Mouse (Mus musculus) layer of hippocampus, adult 8-10 months (tissue): ENCODE data around the gene Tigar. TPM values are rescaled to one million over a fixed set of nuclear protein-coding genes. Genes with fewer than 3 reads are reported as not detected.

Experiments
- DNase-seq, 2 experiments: peaks; one replicate each; pipeline ENCODE4 v3.0.0; 2022; ENCODE audit warnings: low spot score in 2 of 2
- total RNA-seq, 4 experiments: library from RNA; stranded (reverse); gene quantifications; 2 replicates each; pipeline ENCODE4 v1.2.4; 2022

Gene Tigar
- total RNA-seq = 10 to 100 TPM; 24.8 to 31.6 (median 26.7) TPM

DNA sequence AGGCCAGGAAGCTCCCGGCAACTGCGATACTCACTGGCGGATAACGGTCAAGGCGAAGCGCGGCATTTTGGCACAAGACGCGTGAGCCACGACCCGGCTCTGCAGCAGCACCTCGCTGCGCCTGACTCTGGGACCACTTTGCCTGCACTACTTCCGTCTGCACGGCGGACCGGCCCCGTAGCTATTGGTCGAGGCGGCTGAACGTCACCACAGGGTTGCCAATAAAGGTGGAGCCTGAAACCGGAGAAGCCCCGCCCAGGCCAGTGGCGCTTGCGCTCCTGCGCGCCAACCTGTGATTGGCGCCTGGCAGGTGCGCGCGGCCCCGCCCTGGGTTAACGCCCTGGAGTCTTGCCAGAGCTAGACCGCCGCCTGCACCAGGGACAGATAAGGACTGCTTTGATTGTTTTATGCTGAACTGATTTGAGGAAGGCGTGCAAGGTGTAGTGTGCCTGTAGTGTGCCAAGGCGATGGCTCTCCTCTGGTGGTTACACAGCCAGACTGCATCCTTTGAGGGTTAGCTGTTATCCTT is at the start of gene Tigar:
Gene Tigar (minus strand): TSS at position 156 of the 529 bp plus-strand sequence.
- DNase-seq = peak; percentile 92 to 95

DNA sequence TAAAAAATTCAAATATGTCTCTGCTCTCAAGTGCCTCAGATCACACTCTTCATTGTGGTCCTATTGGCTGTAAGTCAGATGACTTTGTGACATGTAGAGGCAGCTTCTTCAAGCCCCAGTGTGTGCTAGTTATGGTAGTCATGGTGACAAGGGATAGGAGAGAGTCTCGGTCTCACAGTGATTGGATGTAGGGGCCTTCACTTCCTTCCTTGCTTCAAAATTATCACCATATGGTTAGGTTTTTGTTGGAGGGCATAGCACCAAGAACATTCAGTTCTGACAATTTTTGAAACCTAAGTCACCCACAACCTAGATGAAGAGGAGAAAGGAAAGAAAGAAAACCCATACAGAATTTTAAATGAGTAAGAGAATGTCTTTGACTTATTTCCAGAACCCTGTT is 48.0 kb upstream of the Tigar start:
- DNase-seq = no peak

DNA sequence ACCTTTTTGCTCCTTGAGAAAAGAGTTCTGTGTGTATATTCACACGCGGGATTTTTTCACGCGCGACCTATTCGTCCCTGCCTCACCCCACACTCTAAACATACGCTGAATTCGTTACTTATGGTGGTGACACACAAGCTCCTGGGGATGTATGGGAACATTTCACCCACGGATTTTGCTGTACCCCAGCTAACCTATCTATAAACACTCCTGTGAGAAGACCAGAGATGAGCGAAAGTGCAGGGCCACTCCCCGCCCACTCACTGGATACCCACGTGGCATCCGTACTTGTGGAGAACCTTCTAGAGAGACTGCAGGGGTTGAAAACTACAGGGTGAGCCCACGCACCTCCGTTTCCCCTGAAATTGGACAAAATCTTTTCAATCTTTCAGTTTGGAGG is 46.1 kb upstream of the Tigar start:
- no peak for DNase-seq

DNA sequence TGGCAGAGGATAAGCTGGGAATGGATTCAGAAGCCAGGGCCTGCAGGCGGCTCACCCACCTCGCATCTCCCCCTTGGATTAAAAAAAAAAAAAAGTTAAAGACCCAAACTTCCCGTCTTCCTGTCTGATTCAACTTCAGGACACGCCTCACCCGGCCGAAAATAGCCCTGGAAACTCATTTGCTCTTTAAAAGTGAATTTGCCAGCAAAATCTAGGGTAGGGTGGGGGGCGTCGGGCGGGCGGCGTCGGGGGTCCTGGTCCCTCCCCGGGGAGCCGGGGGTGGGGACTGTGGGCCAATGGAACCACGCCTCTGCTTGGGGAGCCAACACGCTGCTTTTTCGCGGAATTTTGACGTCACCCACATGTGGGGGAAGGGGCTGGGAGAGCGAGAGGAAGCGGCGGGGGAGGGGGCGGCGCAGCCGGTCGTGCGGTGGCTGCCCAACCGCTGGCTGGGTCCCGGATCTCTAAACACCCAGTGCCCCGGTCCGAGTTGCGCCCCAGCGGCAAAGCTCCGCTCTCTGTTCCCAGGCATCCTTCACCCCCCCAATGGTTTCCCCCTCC is 45.4 kb upstream of the Tigar start:
- no peak for DNase-seq

DNA sequence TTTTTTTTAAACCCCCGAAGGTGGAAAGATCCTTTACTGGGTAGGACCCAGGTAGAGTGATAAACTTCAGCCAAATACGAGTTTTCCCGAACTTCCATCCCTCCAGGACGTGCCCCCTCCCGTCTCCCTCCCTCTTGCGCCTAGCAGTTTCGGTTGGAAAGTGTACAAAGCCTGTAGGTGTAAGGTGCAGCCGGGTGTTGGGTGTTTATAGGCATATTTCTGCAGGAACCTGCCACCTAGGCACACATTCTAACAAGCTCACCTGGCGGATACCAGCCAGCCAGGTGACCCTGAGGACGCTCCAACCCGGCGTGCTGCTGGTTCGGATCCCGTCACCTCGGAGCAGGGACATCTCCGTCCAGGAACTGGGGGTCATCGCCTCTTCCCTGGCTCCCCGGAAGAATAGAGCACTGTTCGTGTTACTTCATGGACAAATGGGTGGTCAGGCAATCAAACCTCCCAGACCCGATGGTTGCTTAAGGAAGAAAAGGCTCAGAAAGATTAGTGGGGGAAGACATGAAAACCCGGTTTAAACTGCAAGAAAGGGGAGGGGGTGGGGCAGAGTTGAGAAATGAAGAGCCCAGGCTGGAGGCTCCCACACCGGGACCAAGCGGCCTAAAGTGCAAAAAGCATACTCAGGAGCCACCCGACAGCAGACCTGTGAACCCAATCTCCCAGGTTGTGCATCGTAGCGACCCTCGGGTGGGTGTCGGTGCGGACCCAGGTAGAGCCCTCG is 44.8 kb upstream of the Tigar start:
- DNase-seq = no peak

DNA sequence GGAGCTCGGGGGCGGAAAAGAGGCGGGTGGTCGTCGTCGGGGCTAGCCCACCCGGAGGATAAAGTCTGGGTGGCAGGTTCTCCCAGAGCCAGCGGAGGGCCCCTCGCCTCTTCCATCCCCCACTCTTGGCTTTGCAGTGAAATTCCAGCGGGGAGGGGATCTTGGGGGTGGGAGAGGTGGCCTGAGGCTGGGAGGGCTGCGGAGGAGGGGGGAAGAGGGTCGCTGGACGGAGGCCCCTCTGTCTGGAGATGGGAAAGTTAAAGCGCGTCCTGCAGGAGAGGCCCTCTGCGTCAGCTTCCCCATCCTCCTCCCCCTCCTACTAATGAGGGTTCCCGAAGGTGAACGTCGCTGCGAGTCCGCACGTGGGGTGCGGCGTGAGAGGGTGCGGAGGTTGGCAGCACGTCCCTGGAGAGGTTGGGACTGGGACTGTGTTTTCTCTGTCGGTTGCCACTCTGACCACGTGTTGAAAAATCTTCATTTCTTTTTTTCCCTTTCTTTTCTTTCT is 44.0 kb upstream of the Tigar start:
- no peak for DNase-seq

DNA sequence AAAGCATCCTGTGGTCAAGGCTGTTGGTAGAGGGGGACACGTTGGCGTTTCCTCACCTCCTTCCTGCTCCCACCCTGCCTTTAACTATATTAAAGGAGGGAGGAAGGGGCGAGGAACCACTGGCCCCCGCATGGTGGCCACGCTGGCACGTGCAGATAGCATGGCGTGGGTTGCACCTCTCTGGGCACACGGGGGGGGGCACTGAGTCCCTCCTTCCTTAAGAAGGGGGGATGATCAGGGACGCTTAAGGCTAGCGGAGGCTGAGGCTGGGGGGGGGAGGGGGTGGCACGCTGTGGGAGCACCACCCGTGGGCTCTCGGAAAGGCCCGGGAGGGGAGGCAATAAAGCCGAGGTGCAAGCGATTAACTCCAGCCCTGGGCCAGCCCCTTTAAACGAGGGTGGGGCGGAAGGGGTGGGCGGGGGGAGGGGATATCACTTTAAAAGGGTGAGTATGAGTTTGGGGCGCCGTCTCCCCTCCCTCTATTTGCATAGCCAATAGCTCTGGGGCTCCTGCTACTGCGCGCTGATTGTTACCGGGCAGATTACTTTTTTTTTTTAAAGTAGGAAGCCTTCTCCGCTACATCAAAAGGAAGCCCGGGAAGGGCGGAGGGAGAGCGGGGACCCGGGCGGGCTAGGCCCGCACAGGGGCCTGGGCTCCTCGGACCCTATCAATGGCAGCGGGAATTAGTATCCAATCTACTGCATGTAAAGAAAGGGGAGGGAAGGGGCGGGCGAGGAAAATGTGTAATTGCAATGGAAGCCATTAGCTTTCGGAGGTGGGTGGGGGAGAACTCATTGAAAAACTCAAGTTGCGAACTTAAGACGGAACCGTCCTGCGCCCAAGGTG is 43.0 kb upstream of the Tigar start, which contains the start of gene Ccnd2:
Gene Ccnd2 (minus strand): TSS at position 88 of the 846 bp plus-strand sequence.
- no peak for DNase-seq

DNA sequence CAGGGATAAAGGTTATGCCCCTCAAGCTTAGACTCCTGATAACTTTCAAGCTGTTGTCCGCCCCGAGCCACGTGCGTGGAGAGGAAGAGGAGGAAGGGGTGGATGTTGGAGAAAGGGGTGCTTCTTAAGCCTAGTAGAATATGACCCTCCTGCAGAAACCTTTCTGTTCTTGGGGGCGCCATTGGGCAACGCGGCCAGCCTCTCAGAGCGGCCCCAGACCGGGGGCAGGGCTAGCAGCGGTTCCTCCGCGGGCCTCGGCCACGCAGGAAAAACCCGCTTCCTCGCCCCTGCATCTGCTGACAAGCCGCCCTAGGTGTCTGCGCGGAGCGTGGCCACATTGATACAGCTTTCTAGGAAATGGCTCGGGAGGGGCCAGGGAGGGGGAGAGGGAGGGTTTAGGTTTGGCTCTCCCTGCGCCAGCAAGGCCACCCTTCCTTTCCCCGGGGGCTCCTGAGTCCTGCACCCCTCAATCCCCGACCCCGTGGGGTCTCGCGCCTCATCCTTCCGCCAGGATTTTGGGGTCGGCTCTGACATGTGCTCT is 42.3 kb upstream of the Tigar start:
- no peak for DNase-seq

DNA sequence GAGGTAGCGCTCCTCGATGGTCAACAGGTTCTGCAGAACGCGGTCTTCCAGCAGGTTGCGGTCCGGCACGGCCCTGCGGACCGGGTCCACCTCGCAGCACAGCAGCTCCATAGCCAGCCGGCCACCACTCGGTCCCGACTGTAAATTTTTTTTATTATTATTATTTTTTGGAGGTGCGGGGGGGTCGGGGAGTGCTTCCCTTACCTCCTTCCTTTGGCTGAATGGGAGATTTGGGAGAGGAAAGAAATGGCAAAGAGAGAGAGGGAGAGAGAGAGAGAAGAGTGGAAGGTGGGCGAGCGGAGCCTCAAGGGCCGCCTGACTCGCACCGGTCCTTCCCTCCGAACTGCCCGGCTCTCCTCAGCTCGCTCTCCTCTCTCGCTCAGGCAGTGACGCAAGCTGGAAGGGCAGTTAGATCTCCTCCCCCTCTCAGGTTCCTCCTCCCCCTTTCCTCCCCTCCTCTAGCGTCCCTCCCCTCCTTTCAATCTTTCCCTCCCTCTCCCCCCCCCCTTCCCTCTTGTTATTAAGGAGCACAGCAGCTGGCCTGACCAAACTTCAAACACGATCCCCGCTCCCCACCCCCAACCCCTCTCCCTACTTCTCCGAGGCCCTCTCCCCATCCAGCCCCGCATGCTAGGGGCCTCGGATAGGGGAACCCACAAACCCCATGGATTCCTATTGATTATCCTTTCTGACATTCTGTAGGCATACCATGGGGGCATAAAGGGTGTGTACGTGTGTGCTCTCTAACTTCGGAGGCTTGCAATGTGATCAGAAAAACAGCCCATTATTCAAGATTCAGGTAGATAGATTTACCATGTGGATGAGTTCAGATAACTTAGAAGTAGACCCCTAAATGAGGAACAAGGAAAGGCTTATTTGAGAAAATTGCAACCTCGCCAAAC is 41.6 kb upstream of the Tigar start:
- peak in 1 of 2 experiments; percentile 70 for DNase-seq

DNA sequence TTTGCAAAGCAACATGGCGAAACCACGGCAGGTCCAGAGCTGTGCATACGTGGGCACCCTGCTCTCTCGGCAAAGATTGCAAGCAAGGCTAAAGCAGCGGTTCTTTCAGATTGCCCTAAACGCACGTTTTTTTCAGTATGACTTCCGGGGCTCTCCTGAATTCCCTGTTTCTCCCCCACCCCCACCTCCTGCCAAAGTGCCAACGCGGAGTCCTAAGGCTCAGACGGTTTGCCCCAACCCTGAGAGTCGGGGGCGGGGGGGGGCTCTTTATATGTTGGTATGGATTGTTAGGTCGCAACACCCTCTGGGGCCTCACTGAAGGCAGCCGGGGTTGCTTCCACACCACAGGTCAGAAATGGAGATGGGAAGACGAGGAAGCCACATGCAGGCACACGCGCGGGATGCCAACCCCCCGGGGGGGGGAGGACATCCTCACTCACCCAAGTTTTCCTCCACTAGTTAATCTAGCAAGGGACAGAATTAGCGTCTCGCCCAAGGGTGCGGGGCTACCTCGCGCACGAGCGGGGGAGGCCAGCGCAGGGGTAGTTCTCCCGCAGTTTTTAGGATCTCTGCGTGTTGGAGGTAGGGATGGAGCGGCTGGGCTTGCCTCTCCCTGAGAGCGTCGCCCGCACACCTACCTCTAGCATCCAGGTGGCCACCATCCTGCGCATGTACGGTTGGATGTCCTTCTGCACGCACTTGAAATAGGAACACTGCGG is 40.7 kb upstream of the Tigar start:
- DNase-seq = no peak

DNA sequence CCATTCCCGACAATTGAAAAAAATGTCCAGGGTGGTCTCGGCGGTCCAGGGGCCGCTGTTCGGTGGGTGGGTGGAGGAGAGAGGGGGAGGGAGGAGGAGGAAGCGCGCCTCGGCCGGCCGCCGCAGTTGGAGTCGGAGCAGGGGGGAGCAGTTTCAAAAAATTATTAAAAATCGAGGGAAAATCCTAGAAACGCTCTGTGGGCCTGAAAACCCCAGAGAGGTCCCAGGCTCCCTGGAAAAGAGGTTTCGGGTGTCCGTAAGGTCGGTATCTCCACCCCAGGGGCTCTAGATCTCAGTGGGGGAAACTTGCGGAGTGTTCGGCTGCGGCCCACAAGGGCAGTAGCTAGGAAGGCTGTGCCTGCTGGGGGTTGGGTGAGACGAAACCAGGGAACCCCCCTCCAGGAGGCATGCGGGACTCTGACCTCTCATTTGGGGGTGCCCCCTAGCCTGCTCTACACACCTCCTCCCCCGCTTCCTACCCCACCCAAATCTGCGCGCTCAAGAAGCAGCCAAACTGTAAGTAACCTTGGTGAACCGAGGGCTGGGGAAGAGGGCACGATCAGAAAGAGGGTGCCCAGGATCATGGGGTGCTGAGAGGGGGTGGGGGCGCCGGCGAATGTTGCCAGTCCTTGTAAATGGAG is 40.1 kb upstream of the Tigar start:
- no peak for DNase-seq

DNA sequence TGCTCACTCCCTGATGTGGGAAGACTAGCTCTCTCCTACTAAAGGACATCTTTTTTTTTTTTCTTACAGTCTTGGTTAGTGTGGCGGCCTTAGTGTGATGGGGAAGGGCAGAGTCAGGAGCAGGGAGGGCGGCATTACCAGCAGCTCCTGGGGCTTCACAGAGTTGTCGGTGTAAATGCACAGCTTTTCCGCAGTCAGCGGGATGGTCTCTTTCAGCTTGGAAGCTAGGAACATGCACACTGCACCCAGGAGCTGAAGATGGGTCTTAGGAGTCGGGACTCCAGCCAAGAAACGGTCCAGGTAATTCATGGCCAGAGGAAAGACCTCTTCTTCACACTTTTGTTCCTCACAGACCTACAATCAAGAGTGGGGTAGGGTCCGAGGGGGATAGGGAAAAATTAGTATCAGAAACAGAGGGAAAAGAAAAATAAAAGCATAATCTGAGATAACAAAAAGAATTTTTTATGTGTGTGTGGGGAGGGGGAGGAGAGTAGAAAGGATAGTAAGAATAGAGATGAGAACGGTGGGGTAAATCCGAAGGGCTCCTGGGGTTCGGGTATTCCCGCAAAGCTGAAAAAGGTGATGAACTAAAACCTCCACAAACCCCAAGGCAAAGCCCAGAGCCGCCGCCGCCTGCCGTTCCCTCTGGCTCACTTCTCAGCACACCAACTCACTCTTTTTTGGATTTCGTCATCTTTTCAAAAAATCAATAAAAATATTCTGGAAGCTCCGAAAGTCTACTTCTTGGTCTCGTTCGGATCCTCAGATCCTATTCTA is 39.4 kb upstream of the Tigar start:
- no peak for DNase-seq

DNA sequence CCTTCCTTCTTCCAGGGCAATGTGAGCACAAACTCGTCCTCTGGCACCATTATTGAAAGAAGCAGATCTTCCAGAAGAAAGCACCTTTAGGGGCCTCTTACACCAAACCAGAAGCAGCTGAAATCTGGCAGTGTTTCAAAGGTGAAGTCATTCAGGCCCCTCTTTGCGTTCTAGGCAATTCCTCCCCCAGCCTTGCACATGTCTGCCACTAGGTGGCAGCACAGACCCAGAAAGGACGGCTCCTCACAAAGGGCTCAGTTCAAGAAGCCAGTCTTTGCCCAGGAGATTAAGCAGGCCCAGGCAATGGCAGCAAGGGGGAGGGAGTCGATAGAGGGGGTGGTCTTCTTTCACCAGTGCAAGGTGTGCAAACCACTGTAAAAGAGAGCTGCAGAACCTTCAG is 38.3 kb upstream of the Tigar start:
- DNase-seq = peak; percentile 79 to 80

DNA sequence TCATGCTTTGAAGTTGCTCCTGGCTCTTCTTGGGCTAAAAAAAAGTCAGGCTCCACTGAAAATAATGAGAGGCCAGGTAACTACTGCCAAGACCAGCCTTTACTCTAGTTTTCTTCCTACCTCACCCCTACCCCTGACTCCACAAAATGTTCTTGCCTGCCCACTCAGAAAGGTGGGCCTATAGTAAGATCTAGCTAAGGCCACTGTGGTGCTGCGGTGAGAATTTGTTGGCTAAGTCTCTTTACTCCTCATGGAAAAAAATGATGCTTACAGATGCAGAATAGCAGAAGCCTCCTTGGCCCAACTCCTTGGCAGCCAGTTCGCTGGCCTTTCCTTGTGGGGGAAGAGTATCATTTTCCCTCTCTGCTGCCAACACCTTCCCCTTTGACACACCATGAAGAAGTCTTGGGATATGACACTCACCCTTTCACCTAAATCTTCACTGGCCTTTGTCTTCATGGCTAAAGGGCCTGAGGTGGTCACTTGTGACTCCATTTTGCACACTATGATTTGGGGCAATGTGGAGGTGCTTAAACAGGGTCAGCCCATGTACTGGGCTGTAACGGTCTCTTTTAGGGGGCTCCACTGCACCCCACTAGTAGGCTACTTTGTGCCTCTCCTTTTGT is 37.1 kb upstream of the Tigar start:
- no peak for DNase-seq

DNA sequence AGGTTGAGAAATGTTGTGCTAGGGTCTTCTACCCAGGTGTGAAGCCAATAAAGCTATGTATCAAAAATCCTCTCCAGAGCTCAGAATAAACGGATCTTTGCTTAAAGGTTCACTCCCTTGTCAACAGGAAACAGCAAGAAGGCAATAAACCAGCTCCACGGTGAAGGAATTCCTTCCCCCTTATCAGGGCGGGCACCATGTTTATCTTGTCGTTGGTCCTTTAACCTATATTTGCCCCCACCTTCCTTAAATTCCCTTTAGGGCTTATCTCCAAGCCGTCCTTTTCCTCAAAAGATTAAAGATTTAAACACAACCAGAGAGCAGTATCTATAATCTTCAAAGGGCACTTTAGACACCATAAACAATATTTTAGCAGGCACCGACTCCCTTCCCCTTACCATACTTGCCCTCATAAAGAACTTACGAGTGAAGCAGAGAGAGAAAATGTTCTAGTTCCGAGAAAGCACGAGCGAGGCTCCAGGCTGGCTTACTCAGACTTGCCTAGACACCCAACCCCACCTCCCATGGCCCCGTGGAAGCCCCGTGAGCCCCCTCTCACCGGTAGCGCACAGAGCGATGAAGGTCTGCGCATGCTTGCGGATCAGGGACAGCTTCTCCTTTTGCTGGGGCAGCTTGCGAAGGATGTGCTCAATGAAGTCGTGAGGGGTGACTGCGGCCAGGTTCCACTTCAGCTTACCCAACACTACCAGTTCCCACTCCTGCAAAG is 36.3 kb upstream of the Tigar start:
- no peak for DNase-seq

DNA sequence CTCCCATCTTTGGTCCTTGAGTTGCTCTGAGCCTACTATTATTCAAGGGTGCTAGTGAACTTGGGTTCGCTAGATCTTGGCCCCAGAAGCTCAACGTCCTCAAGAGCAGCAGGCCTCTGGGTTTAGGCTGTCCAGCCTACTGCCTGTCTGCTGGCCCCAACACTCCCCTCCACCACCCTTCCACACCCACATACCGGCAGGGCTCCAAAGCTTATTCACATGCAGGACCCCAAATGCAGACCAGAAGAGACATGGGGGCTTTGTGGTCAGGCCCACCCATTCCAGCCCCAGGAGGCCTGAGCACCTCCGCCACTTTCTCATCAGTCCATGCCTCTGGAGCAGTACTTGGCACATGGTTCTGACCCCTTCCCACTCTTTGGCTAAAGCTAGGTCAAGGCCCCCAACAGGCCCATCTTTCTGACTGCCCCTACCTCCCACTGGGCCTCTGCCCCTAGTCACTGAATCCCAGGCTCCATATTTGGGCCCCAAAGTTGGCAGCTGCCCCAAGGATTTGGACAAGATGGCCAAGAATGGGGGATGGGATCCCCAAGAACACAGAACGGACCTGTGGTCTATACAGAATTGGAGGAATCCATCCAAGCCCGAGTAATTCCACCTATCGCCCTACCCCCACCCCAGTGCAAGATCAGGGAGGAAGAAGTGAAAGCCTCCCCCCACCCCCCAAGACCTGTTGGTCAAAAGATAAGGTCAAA is 34.4 kb upstream of the Tigar start:
- DNase-seq = no peak

DNA sequence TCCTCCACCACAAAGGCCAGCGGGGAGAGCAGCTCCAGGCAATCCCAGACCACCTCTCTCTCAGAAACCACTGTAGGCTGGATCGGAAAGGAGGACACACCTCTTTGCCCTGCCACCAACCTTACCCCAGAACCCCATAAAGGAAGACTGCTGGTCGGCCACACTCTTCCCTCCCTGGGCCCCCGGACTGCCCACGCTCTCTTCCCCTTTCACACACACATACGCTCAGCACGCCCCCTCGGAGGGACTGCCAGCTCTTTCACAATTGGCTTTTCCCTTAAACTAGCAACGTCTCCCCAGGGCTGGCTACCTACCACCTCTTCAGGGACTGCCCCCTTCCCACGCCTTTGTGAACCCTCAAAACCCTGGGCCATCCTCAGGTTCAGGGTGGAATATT is 33.8 kb upstream of the Tigar start:
- DNase-seq = no peak
